Comparison of ENCODE assay signal across 8 mouse cellular contexts in genomic region chr14:22807726-22808594, GRCm38 (mm10).
DNase-seq lines count a peak whose midpoint lies in the region; ATAC-seq lines count a peak whose summit lies in the region.

No protein-coding gene starts in this region.

- no peaks in the 10 kb centered on the region for H3K9me3 ChIP-seq in hindbrain, embryonic 16.5 days (ENCODE audit: control insufficient read depth, low read length)

- H3K4me1 ChIP-seq in hindbrain, embryonic 16.5 days (ENCODE audit: control insufficient read depth, insufficient read depth, low read depth, low read length): peaks cover 7% of the 10 kb centered on the region

- H3K4me3 ChIP-seq in hindbrain, embryonic 16.5 days (ENCODE audit: low read length): peak overlapping the region; percentile 29

- H3K9ac ChIP-seq in hindbrain, embryonic 16.5 days (ENCODE audit: low read depth, low read length): peak overlapping the region; percentile 53

- H3K27me3 ChIP-seq in hindbrain, embryonic 16.5 days (replicated peaks; ENCODE audit: control insufficient read depth, insufficient read depth, low read length): peaks cover 3% of the 10 kb centered on the region; the same call in 1 of the 2 replicates

- H3K36me3 ChIP-seq in hindbrain, embryonic 16.5 days (ENCODE audit: control insufficient read depth, insufficient read depth, low read length): no peaks in the 10 kb centered on the region

- ATAC-seq in hindbrain, embryonic 16.5 days: peak; percentile 93
- ATAC-seq in monocyte, adult 5-6 weeks (replicated peaks; ENCODE audit: insufficient number of reproducible peaks, low FRiP score, low TSS enrichment, poor library complexity, severe bottlenecking): no peak

- H3K4me2 ChIP-seq in hindbrain, embryonic 16.5 days (ENCODE audit: low read length): peak overlapping the region; percentile 57

- 1% methylated on average over 20 of the region's 20 CpGs for WGBS in hindbrain, embryonic 16.5 days

- H3K27ac ChIP-seq in hindbrain, embryonic 16.5 days (ENCODE audit: low read depth, low read length): peak overlapping the region; percentile 20; the same call in 1 of the 2 replicates

- peak; percentile 58 for DNase-seq in ZHBTc4 (ENCODE audit: low read depth, low spot score)
- peak; percentile 68 to 69 for DNase-seq in cerebellum, postnatal 14 days
- peak; percentile 25 to 36 for DNase-seq in frontal cortex, postnatal 25 days (ENCODE audit: low spot score in 2 of 2)
- peak; percentile 47 to 54 for DNase-seq in left cerebral cortex, adult 18-20 months (ENCODE audit: low spot score in 2 of 2)
- DNase-seq in lung, postnatal 14 days: peak; percentile 70
- peak; percentile 85 for DNase-seq in retina, postnatal 1 day

Comparison
In these comparisons a context has a peak if more than half of its experiments do, and no peak if none do; other contexts are left out.
1. DNase-seq: peak in every context shown above with its lines; median percentile 85 in retina, postnatal 1 day; 70 in lung, postnatal 14 days; 68 in cerebellum, postnatal 14 days; 58 in ZHBTc4; 50 in left cerebral cortex, adult 18-20 months; 30 in frontal cortex, postnatal 25 days.